Mouse (Mus musculus) heart, postnatal 36 days (tissue): Measurements from ENCODE around the gene Gm49325. TPM values are rescaled to one million over a fixed set of nuclear protein-coding genes. Genes with fewer than 3 reads are reported as not detected.
"Not testable (repeated sequence)": the region's sequence is repeated elsewhere in the genome, so short reads cannot be mapped to it uniquely, and the experiment has no call there.

Experiments
- DNase-seq, 2 experiments: peaks; one replicate each; pipeline ENCODE4 v3.0.0; 2021 to 2022
- intact Hi-C: fragments of 180-260 bp; cut with DNase I; formaldehyde crosslinking; loops from one replicate; pipeline ENCODE4 v1.15.1; 2025
- microRNA-seq, 2 experiments: library from miRNA; unstranded; fragments of <30 nt; microRNA quantifications; one replicate each; pipeline ENCODE4 v1.2.0; 2021; ENCODE audit warnings: borderline number of aligned reads in 2 of 2
- total RNA-seq, 2 experiments: library from RNA; stranded (reverse); gene quantifications; 2 replicates each; pipeline ENCODE4 v1.2.3; 2021

Gm49325 gene
- total RNA-seq, 2 experiments from 2014 or later = 10.6 to 17.6 TPM

- intact Hi-C loops = no loop called here
- peak; percentile 34 to 36 for DNase-seq
These were observed 52.4 kb downstream of the Gm49325 start for GRCm38 (mm10) chr10:77658286-77658994.

GRCm38 (mm10) chr10:77663949-77664665 lies 58.1 kb downstream of the Gm49325 start:
- intact Hi-C loops = no loop called here
- no peak for DNase-seq

- no peak for DNase-seq
- intact Hi-C loops = no loop called here
These were observed 60.3 kb downstream of the Gm49325 start for GRCm38 (mm10) chr10:77666342-77666741.

- no peak for DNase-seq
- intact Hi-C loops = no loop called here
These were observed 61.4 kb downstream of the Gm49325 start for GRCm38 (mm10) chr10:77667402-77667801.

- intact Hi-C loops = no loop called here
These were observed 64.7 kb downstream of the Gm49325 start for GRCm38 (mm10) chr10:77670710-77671109.

GRCm38 (mm10) chr10:77671519-77671918 lies 65.5 kb downstream of the Gm49325 start:
- intact Hi-C loops = no loop called here
- DNase-seq = no peak

More at GRCm38 (mm10) chr10:77670710-77671109, 64.7 kb downstream of the Gm49325 start:
- no peak for DNase-seq

GRCm38 (mm10) chr10:77673765-77674164 lies 67.8 kb downstream of the Gm49325 start:
- intact Hi-C loops = no loop called here
- DNase-seq = no peak

GRCm38 (mm10) chr10:77677562-77677961 lies 71.6 kb downstream of the Gm49325 start:
- intact Hi-C loops = no loop called here
- DNase-seq = no peak

GRCm38 (mm10) chr10:77682994-77683393 lies 77.0 kb downstream of the Gm49325 start:
- DNase-seq = no peak
- intact Hi-C loops = no loop called here

GRCm38 (mm10) chr10:77684181-77684580 lies 78.2 kb downstream of the Gm49325 start:
- DNase-seq = no peak
- intact Hi-C loops = no loop called here

GRCm38 (mm10) chr10:77685895-77686664 lies 80.1 kb downstream of the Gm49325 start, which contains the start of gene Tspear:
Tspear (plus strand) TSS chr10:77686569.
- DNase-seq = no peak
- intact Hi-C loops = no loop called here

GRCm38 (mm10) chr10:77687021-77687420 lies 81.0 kb downstream of the Gm49325 start:
- intact Hi-C loops = no loop called here

GRCm38 (mm10) chr10:77690356-77690807 lies 84.4 kb downstream of the Gm49325 start, which contains the start of gene Gm19402:
Gm19402 (minus strand) TSS chr10:77690757.
- intact Hi-C loops, DNase-seq: not testable (repeated sequence)

More at GRCm38 (mm10) chr10:77687021-77687420, 81.0 kb downstream of the Gm49325 start:
- no peak for DNase-seq

Small RNA genes within 50 kb of the gene (microRNA-seq; reads per million reads assigned to microRNA genes)
- gene Mir1930 = 21.5 to 28.9 reads per million in 2 experiments

Other genes with a start within 250 kb of the Gm49325 start
- 10 to 100 TPM; 16.9 to 22.0 TPM for gene Adarb1, start 187.9 kb upstream of the Gm49325 start, total RNA-seq
- 10 to 100 TPM in 1 of 2 experiments, 1 to 10 TPM in 1; 9.8 to 10.5 TPM for gene Fam207a, start 90.4 kb upstream of the Gm49325 start, total RNA-seq
- gene Itgb2, start 75.9 kb upstream of the Gm49325 start, total RNA-seq = 1 to 10 TPM; 7.1 to 9.2 TPM
- gene Pttg1ip, start 24.5 kb upstream of the Gm49325 start, total RNA-seq = 100 to 1,000 TPM; 137 to 138 TPM
- gene Sumo3, start 100 bp upstream of the Gm49325 start, total RNA-seq = 10 to 100 TPM; 52.9 to 58.9 TPM
- 10 to 100 TPM; 65.2 to 73.4 TPM for gene Ube2g2, start 16.1 kb downstream of the Gm49325 start, total RNA-seq
- not detected for gene Tspear, start 80.4 kb downstream of the Gm49325 start, total RNA-seq
- not detected for gene Gm19402, start 84.6 kb downstream of the Gm49325 start, total RNA-seq
- gene Gm9508, start 91.0 kb downstream of the Gm49325 start, total RNA-seq = not detected
- gene Gm10272, start 100.4 kb downstream of the Gm49325 start, total RNA-seq = not detected
- gene Gm10024, start 105.3 kb downstream of the Gm49325 start, total RNA-seq = not detected
- not detected for gene Gm10142, start 109.6 kb downstream of the Gm49325 start, total RNA-seq
- gene Krtap12-1, start 114.4 kb downstream of the Gm49325 start, total RNA-seq = not detected
- gene Gm10100, start 120.3 kb downstream of the Gm49325 start, total RNA-seq = not detected
- gene Gm18596, start 136.4 kb downstream of the Gm49325 start, total RNA-seq = not detected
- not detected for gene Gm9736, start 145.2 kb downstream of the Gm49325 start, total RNA-seq
- not detected for gene Gm3233, start 153.5 kb downstream of the Gm49325 start, total RNA-seq
- not detected for gene Gm3238, start 165.1 kb downstream of the Gm49325 start, total RNA-seq
- gene Gm7138, start 170.7 kb downstream of the Gm49325 start, total RNA-seq = not detected
- not detected for gene Gm3250, start 176.3 kb downstream of the Gm49325 start, total RNA-seq
- not detected for gene Gm7137, start 182.0 kb downstream of the Gm49325 start, total RNA-seq
- gene Gm9639, start 188.9 kb downstream of the Gm49325 start, total RNA-seq = not detected
- gene Gm19668, start 192.9 kb downstream of the Gm49325 start, total RNA-seq = not detected
- gene Gm9507, start 205.6 kb downstream of the Gm49325 start, total RNA-seq = not detected
- gene Gm2696, start 208.5 kb downstream of the Gm49325 start, total RNA-seq = not detected
- not detected for gene Krtap10-4, start 220.9 kb downstream of the Gm49325 start, total RNA-seq
- gene Krtap10-10, start 229.8 kb downstream of the Gm49325 start, total RNA-seq = not detected
- not detected for gene Gm36176, start 240.6 kb downstream of the Gm49325 start, total RNA-seq
- not detected for gene Gm10318, start 246.7 kb downstream of the Gm49325 start, total RNA-seq